Mouse (Mus musculus) embryonic facial prominence, embryonic 10.5 days (tissue): ENCODE data around the gene Usf1. TPM values are rescaled to one million over a fixed set of nuclear protein-coding genes. Genes with fewer than 3 reads are reported as not detected.

ENCODE experiments used
- DNase-seq: peaks from one replicate; pipeline ENCODE4 v3.0.0-alpha.2; 2017; ENCODE audit warnings: low spot score
- H3K27ac ChIP-seq: fragments of 300-500 bp; sonication (generic); replicated peaks from 2 replicates; pipeline ENCODE4 v1.5.1; 2016; ENCODE audit warnings: mild to moderate bottlenecking
- H3K27me3 ChIP-seq: fragments of 300-500 bp; sonication (generic); replicated peaks from 2 replicates; pipeline ENCODE4 v1.6.1; 2016; ENCODE audit warnings: low read depth, mild to moderate bottlenecking; ENCODE audit not compliant: poor library complexity, severe bottlenecking
- H3K36me3 ChIP-seq: fragments of 300-500 bp; sonication (generic); replicated peaks from 2 replicates; pipeline ENCODE4 v1.6.1; 2016; ENCODE audit warnings: mild to moderate bottlenecking, moderate library complexity
- H3K4me1 ChIP-seq: fragments of 300-500 bp; sonication (generic); 2 replicates; pipeline ENCODE4 v1.6.1; 2016
- H3K4me3 ChIP-seq: fragments of 300-500 bp; sonication (generic); 2 replicates; pipeline ENCODE4 v1.5.1; 2016; ENCODE audit warnings: mild to moderate bottlenecking, moderate library complexity
- H3K9me3 ChIP-seq: fragments of 300-500 bp; sonication (generic); 2 replicates; pipeline ENCODE4 v1.6.1; 2016; ENCODE audit warnings: mild to moderate bottlenecking
- WGBS: fragments of 180-500 bp; shearing (Covaris S2); methylation state at CpG from one replicate; pipeline ENCODE4 v1.1.7; 2016; 5-methylcytosine and 5-hydroxymethylcytosine counted together
- polyA plus RNA-seq: library from polyadenylated mRNA; unstranded; fragments of >200 nt; fragmentation: Nextera tagmentation; extraction: Ambion mirVana; gene quantifications from 2 replicates; pipeline ENCODE4 v1.2.1, GENCODE M21; 2016

Usf1 gene
- polyA plus RNA-seq, 1 experiment from 2014 or later, result 138 TPM

DNA sequence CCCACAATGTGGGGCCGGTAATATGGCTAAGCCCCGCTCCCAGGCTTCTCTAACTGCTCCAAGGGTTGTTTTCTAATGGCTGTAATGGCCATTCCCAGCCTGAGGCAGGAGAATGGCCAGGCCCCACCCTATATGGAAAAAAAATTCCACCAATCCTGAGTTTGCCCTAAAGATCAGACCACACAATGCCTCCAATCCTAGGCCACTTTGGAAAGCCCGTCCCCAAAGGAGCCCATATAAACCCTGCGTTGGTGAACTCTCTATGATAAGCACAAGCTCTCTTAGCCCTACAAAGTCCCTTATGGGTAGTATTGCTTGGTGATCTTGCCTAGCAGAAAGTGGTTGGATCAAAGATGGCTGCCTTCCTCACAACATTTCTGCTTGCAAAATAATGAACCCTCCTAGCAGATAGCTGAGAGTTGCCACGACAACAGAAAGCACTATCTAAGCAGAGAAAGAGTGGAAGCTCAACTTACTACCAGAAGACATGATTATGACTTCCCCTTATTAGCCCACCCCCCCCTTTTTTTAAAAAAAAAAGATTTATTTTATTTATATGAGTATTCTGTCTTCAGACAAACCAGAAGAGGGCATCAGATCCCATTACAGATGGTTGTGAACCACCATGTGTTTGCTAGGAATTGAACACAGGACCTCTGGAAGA, 54.8 kb downstream of the Usf1 start:
- no peak for DNase-seq
- H3K27me3 ChIP-seq, result no peaks in the 10 kb centered on the region
- no peak overlapping the region for H3K4me3 ChIP-seq
- peaks cover 17% of the 10 kb centered on the region for H3K36me3 ChIP-seq
- H3K9me3 ChIP-seq, result no peaks in the 10 kb centered on the region
- H3K4me1 ChIP-seq, result no peaks in the 10 kb centered on the region
- 90% methylated on average over 5 of the region's 5 CpGs for WGBS
- no peak overlapping the region for H3K27ac ChIP-seq

- H3K9me3 ChIP-seq, result no peaks in the 10 kb centered on the region
- 90% methylated on average over 4 of the region's 4 CpGs for WGBS
- no peaks in the 10 kb centered on the region for H3K4me1 ChIP-seq
- no peak overlapping the region for H3K4me3 ChIP-seq
- peaks cover 12% of the 10 kb centered on the region for H3K36me3 ChIP-seq
- H3K27me3 ChIP-seq, result no peaks in the 10 kb centered on the region
- no peak for DNase-seq
- H3K27ac ChIP-seq, result no peak overlapping the region
Observed at GRCm38 (mm10) chr1:171466565-171466964, 55.5 kb downstream of the Usf1 start.

Other genes with a start within 250 kb of the Usf1 start
- gene Pcp4l1, start 215.0 kb upstream of the Usf1 start, polyA plus RNA-seq, result 5.2 and 6.7 TPM in 2 replicates
- 0.21 TPM in 2 replicates for gene Nr1i3, start 197.3 kb upstream of the Usf1 start, polyA plus RNA-seq
- gene Tomm40l, start 188.8 kb upstream of the Usf1 start, polyA plus RNA-seq, result 32.4 and 33.3 TPM in 2 replicates
- gene Apoa2, start 186.3 kb upstream of the Usf1 start, polyA plus RNA-seq, result 2.7 and 3.1 TPM in 2 replicates
- 12.4 and 16.5 TPM in 2 replicates for gene Fcer1g, start 176.9 kb upstream of the Usf1 start, polyA plus RNA-seq
- gene Adamts4, start 160.9 kb upstream of the Usf1 start, polyA plus RNA-seq, result 11.8 and 12.7 TPM in 2 replicates
- gene Ndufs2, start 159.9 kb upstream of the Usf1 start, polyA plus RNA-seq, result 269 and 279 TPM in 2 replicates
- gene B4galt3, start 141.0 kb upstream of the Usf1 start, polyA plus RNA-seq, result 68.7 and 70.8 TPM in 2 replicates
- 52.0 and 57.5 TPM in 2 replicates for gene Ppox, start 130.1 kb upstream of the Usf1 start, polyA plus RNA-seq
- 106 and 107 TPM in 2 replicates for gene Usp21, start 123.3 kb upstream of the Usf1 start, polyA plus RNA-seq
- 100 and 105 TPM in 2 replicates for gene Ufc1, start 116.3 kb upstream of the Usf1 start, polyA plus RNA-seq
- 50.3 and 50.4 TPM in 2 replicates for gene Dedd, start 82.2 kb upstream of the Usf1 start, polyA plus RNA-seq
- gene Nit1, start 65.7 kb upstream of the Usf1 start, polyA plus RNA-seq, result 33.6 and 36.8 TPM in 2 replicates
- 156 TPM in 2 replicates for gene Pfdn2, start 65.6 kb upstream of the Usf1 start, polyA plus RNA-seq
- gene Klhdc9, start 50.5 kb upstream of the Usf1 start, polyA plus RNA-seq, result 1.2 and 1.6 TPM in 2 replicates
- 2.6 and 4.6 TPM in 2 replicates for gene Nectin4, start 41.2 kb upstream of the Usf1 start, polyA plus RNA-seq
- 0.65 and 0.72 TPM in 2 replicates for gene Arhgap30, start 22.4 kb upstream of the Usf1 start, polyA plus RNA-seq
- 6.0 and 9.0 TPM in 2 replicates for gene Tstd1, start 7.6 kb downstream of the Usf1 start, polyA plus RNA-seq
- gene F11r, start 26.2 kb downstream of the Usf1 start, polyA plus RNA-seq, result 34.7 and 37.6 TPM in 2 replicates
- 7.4 and 9.3 TPM in 2 replicates for gene Alyref2, start 92.2 kb downstream of the Usf1 start, polyA plus RNA-seq
- not detected in 2 replicates for gene Itln1, start 124.0 kb downstream of the Usf1 start, polyA plus RNA-seq
- 0.19 TPM in 1 of 2 replicates, not detected in the other for gene Cd244a, start 147.9 kb downstream of the Usf1 start, polyA plus RNA-seq
- 0.06 and 0.07 TPM in 2 replicates for gene Ly9, start 196.1 kb downstream of the Usf1 start, polyA plus RNA-seq
- gene Slamf7, start 241.7 kb downstream of the Usf1 start, polyA plus RNA-seq, result not detected in 2 replicates